Mouse (Mus musculus): ENCODE measurements around the gene Mapk10. TPM values are rescaled to one million over a fixed set of nuclear protein-coding genes. Genes with fewer than 3 reads are reported as not detected.

Mapk10 gene
- polyA plus RNA-seq, 1 experiment: 0.07 TPM

DNA sequence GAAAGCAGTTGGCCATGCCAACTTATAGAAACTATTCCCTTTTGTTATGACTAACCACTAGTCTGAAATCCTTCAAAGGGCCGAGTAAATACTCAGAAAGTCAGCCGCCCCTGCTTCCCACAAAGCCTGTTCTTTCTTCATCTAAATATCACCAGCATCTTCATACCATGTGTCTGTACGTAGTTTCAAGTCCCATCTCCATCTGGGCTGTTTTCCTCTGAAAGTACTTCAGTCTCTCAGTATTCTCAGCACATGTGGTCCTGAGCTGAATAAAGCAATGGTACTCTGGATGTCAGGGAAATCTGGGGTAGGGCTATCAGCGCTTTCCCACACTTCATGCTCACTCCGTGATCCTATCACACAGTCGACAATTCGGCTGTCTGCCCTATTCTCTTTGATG is 212.6 kb downstream of the Mapk10 start:
- Histone ChIP-seq H3K36me3 (ENCODE audit: control insufficient read depth, insufficient read depth) (no peaks in the 10 kb centered on the region), H3K4me3 (ENCODE audit: insufficient read depth, poor library complexity, severe bottlenecking) (no peak overlapping the region), H3K79me2 (ENCODE audit: control insufficient read depth, insufficient read depth) (no peaks in the 10 kb centered on the region), H3K27me3 (ENCODE audit: control insufficient read depth, insufficient read depth, insufficient read length) (no peaks in the 10 kb centered on the region), H3K79me3 (ENCODE audit: low read depth) (no peaks in the 10 kb centered on the region), H3ac (ENCODE audit: control insufficient read depth, insufficient read length, low read depth) (no peak overlapping the region)
- no peak for TF ChIP-seq USF1 (IDR thresholded peaks at IDR 0.05; ENCODE audit: low read depth)
- no peak for TF ChIP-seq CEBPB (IDR thresholded peaks at IDR 0.05; ENCODE audit: low read depth)
- no peak for TF ChIP-seq FOSL1 (IDR thresholded peaks at IDR 0.05; ENCODE audit: insufficient read depth, low read length, poor library complexity, severe bottlenecking)
- no peak for TF ChIP-seq MYOG (IDR thresholded peaks at IDR 0.05; ENCODE audit: control insufficient read depth, extremely low read depth, insufficient read length)
- TF ChIP-seq MYOD1 (IDR thresholded peaks at IDR 0.05; ENCODE audit: control insufficient read depth, insufficient read length, low read depth): no peak
- no peak for TF ChIP-seq MAX (IDR thresholded peaks at IDR 0.05)
- TF ChIP-seq CTCF (IDR thresholded peaks at IDR 0.05; ENCODE audit: control insufficient read depth, insufficient read depth, insufficient read length): no peak

- no peak overlapping the region for H3ac ChIP-seq (ENCODE audit: control insufficient read depth, insufficient read length, low read depth)
- no peaks in the 10 kb centered on the region for H3K79me2 ChIP-seq (ENCODE audit: control insufficient read depth, insufficient read depth)
- H3K36me3 ChIP-seq (ENCODE audit: control insufficient read depth, insufficient read depth): no peaks in the 10 kb centered on the region
- no peak for TF ChIP-seq USF1 (IDR thresholded peaks at IDR 0.05; ENCODE audit: low read depth)
- H3K27me3 ChIP-seq (ENCODE audit: control insufficient read depth, insufficient read depth, insufficient read length): no peaks in the 10 kb centered on the region
- no peak overlapping the region for H3K4me3 ChIP-seq (ENCODE audit: insufficient read depth, poor library complexity, severe bottlenecking)
- no peaks in the 10 kb centered on the region for H3K79me3 ChIP-seq (ENCODE audit: low read depth)
Measured at GRCm38 (mm10) chr5:102997907-102998306, 213.2 kb downstream of the Mapk10 start.

GRCm38 (mm10) chr5:102996331-102996730 is 214.8 kb downstream of the Mapk10 start:
- H3K79me3 ChIP-seq (ENCODE audit: low read depth): no peaks in the 10 kb centered on the region
- no peak overlapping the region for H3K4me3 ChIP-seq (ENCODE audit: insufficient read depth, poor library complexity, severe bottlenecking)
- no peaks in the 10 kb centered on the region for H3K36me3 ChIP-seq (ENCODE audit: control insufficient read depth, insufficient read depth)
- no peaks in the 10 kb centered on the region for H3K27me3 ChIP-seq (ENCODE audit: control insufficient read depth, insufficient read depth, insufficient read length)
- H3K79me2 ChIP-seq (ENCODE audit: control insufficient read depth, insufficient read depth): no peaks in the 10 kb centered on the region
- H3ac ChIP-seq (ENCODE audit: control insufficient read depth, insufficient read length, low read depth): no peak overlapping the region
- TF ChIP-seq FOSL1 (IDR thresholded peaks at IDR 0.05; ENCODE audit: insufficient read depth, low read length, poor library complexity, severe bottlenecking): no peak
- TF ChIP-seq CEBPB (IDR thresholded peaks at IDR 0.05; ENCODE audit: low read depth): no peak
- no peak for TF ChIP-seq CTCF (IDR thresholded peaks at IDR 0.05; ENCODE audit: control insufficient read depth, insufficient read depth, insufficient read length)
- TF ChIP-seq MYOG (IDR thresholded peaks at IDR 0.05; ENCODE audit: control insufficient read depth, extremely low read depth, insufficient read length): no peak
- no peak for TF ChIP-seq USF1 (IDR thresholded peaks at IDR 0.05; ENCODE audit: low read depth)
- no peak for TF ChIP-seq MYOD1 (IDR thresholded peaks at IDR 0.05; ENCODE audit: control insufficient read depth, insufficient read length, low read depth)
- TF ChIP-seq MAX (IDR thresholded peaks at IDR 0.05): no peak

GRCm38 (mm10) chr5:102995928-102996327 is 215.2 kb downstream of the Mapk10 start:
- Histone ChIP-seq H3K4me3 (ENCODE audit: insufficient read depth, poor library complexity, severe bottlenecking) (no peak overlapping the region), H3K79me3 (ENCODE audit: low read depth) (no peaks in the 10 kb centered on the region)
- TF ChIP-seq FOSL1 (IDR thresholded peaks at IDR 0.05; ENCODE audit: insufficient read depth, low read length, poor library complexity, severe bottlenecking) (no peak), MAX (IDR thresholded peaks at IDR 0.05) (no peak), CEBPB (IDR thresholded peaks at IDR 0.05; ENCODE audit: low read depth) (no peak), MYOG (IDR thresholded peaks at IDR 0.05; ENCODE audit: control insufficient read depth, extremely low read depth, insufficient read length) (no peak), CTCF (IDR thresholded peaks at IDR 0.05; ENCODE audit: control insufficient read depth, insufficient read depth, insufficient read length) (no peak), MYOD1 (IDR thresholded peaks at IDR 0.05; ENCODE audit: control insufficient read depth, insufficient read length, low read depth) (no peak), USF1 (IDR thresholded peaks at IDR 0.05; ENCODE audit: low read depth) (no peak)

DNA sequence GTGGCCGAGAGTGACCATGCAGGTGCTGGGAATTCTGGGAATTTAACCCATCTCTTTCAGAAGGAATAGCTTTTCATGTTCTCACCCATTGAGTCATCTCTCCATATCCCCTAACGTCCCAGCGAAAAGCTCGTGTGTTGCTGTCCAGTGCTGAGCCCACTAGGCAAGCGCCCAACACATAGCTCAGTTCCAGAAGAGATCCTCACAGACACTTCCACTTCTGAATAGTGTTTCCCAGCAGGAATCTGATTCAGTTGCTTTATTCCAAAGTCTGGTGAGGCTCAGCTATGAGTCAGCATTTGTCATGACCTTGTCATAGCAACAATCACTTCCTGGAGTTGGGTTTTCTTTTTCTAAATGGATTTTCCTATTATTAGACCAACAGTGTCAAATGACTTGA is 217.2 kb downstream of the Mapk10 start:
- no peaks in the 10 kb centered on the region for H3K79me3 ChIP-seq (ENCODE audit: low read depth)
- no peaks in the 10 kb centered on the region for H3K27me3 ChIP-seq (ENCODE audit: control insufficient read depth, insufficient read depth, insufficient read length)

More at GRCm38 (mm10) chr5:102995928-102996327, 215.2 kb downstream of the Mapk10 start:
- no peak overlapping the region for H3ac ChIP-seq (ENCODE audit: control insufficient read depth, insufficient read length, low read depth)
- H3K36me3 ChIP-seq (ENCODE audit: control insufficient read depth, insufficient read depth): no peaks in the 10 kb centered on the region
- H3K79me2 ChIP-seq (ENCODE audit: control insufficient read depth, insufficient read depth): no peaks in the 10 kb centered on the region
- no peaks in the 10 kb centered on the region for H3K27me3 ChIP-seq (ENCODE audit: control insufficient read depth, insufficient read depth, insufficient read length)

DNA sequence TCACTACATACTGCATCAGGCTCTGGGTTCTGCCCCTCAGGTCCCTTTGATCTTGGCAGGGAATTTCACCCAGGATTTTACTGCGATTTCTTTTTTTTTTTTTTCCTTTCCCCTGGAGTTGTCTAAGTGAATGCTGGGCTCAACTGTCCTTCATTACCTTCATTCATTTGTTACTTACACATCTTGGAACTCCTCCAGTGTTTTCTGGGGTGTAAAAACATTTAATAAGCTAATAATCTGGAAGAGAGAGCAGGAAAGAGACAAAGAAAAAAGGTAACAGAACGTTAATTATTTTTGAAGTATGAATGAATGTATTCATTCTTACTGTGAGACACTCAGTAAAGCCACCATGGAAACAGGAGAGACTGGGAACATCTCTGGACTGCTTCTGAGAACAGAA is 219.4 kb downstream of the Mapk10 start:
- Histone ChIP-seq H3K79me2 (ENCODE audit: control insufficient read depth, insufficient read depth) (no peaks in the 10 kb centered on the region), H3K27me3 (ENCODE audit: control insufficient read depth, insufficient read depth, insufficient read length) (no peaks in the 10 kb centered on the region), H3K4me3 (ENCODE audit: insufficient read depth, poor library complexity, severe bottlenecking) (no peak overlapping the region), H3ac (ENCODE audit: control insufficient read depth, insufficient read length, low read depth) (no peak overlapping the region), H3K79me3 (ENCODE audit: low read depth) (no peaks in the 10 kb centered on the region), H3K36me3 (ENCODE audit: control insufficient read depth, insufficient read depth) (no peaks in the 10 kb centered on the region)
- TF ChIP-seq MAX (IDR thresholded peaks at IDR 0.05): no peak
- TF ChIP-seq CEBPB (IDR thresholded peaks at IDR 0.05; ENCODE audit: low read depth): no peak
- no peak for TF ChIP-seq MYOD1 (IDR thresholded peaks at IDR 0.05; ENCODE audit: control insufficient read depth, insufficient read length, low read depth)
- TF ChIP-seq CTCF (IDR thresholded peaks at IDR 0.05; ENCODE audit: control insufficient read depth, insufficient read depth, insufficient read length): no peak
- no peak for TF ChIP-seq USF1 (IDR thresholded peaks at IDR 0.05; ENCODE audit: low read depth)
- no peak for TF ChIP-seq FOSL1 (IDR thresholded peaks at IDR 0.05; ENCODE audit: insufficient read depth, low read length, poor library complexity, severe bottlenecking)
- TF ChIP-seq MYOG (IDR thresholded peaks at IDR 0.05; ENCODE audit: control insufficient read depth, extremely low read depth, insufficient read length): no peak

More for the DNA sequence above, 217.2 kb downstream of the Mapk10 start:
- TF ChIP-seq CTCF (IDR thresholded peaks at IDR 0.05; ENCODE audit: control insufficient read depth, insufficient read depth, insufficient read length): no peak
- no peak for TF ChIP-seq CEBPB (IDR thresholded peaks at IDR 0.05; ENCODE audit: low read depth)
- TF ChIP-seq FOSL1 (IDR thresholded peaks at IDR 0.05; ENCODE audit: insufficient read depth, low read length, poor library complexity, severe bottlenecking): no peak
- TF ChIP-seq MYOD1 (IDR thresholded peaks at IDR 0.05; ENCODE audit: control insufficient read depth, insufficient read length, low read depth): no peak
- TF ChIP-seq MAX (IDR thresholded peaks at IDR 0.05): no peak
- no peak for TF ChIP-seq MYOG (IDR thresholded peaks at IDR 0.05; ENCODE audit: control insufficient read depth, extremely low read depth, insufficient read length)
- H3K36me3 ChIP-seq (ENCODE audit: control insufficient read depth, insufficient read depth): no peaks in the 10 kb centered on the region
- no peak overlapping the region for H3ac ChIP-seq (ENCODE audit: control insufficient read depth, insufficient read length, low read depth)
- H3K4me3 ChIP-seq (ENCODE audit: insufficient read depth, poor library complexity, severe bottlenecking): no peak overlapping the region
- no peaks in the 10 kb centered on the region for H3K79me2 ChIP-seq (ENCODE audit: control insufficient read depth, insufficient read depth)
